In the genomic region with DNA sequence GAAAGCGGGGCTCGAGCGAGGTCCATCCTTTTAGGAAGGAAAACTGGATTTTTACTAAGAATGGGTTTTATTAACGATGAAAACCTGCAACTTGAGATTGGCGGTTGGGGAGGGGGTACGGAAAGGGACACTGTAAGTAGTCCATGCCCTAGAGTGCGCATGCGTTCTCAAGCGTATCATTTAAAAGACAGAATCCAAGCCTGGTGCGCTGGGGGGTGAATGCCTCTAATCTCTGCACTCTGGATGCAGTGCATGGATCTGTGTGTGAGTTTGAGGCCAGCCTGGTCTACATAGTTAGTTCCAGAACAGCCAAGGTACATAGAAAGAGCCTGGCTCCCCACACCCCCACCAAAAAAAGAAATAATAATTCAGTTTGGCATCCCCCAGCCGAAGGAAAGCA, we compare ENCODE assay signal across 16 mouse cellular contexts. TPM values are rescaled to one million over a fixed set of nuclear protein-coding genes. Genes with fewer than 3 reads are reported as not detected.
DNase-seq lines count a peak whose midpoint lies in the region; ATAC-seq and TF ChIP-seq lines count a peak whose summit lies in the region.
"Had no signal": no experiment of that assay in that cellular context is flagged by ENCODE, and none has a peak within 500 bp of the region (broad histone marks: within the 10 kb centered on the region; RNA-seq: fewer than 3 reads in every experiment).

No protein-coding gene starts in this region.

- no peak for TF ChIP-seq EP300 in liver, postnatal 0 days (IDR thresholded peaks at IDR 0.05; ENCODE audit: low read depth)

- no peak for DNase-seq in hindbrain, embryonic 11.5 days (ENCODE audit: low spot score)
- DNase-seq in hindbrain, embryonic 14.5 days (ENCODE audit: low spot score) = no peak
- no peak for DNase-seq in neural tube, embryonic 10.5 days (ENCODE audit: extremely low spot score, low spot score)
- DNase-seq in left cerebral cortex, postnatal 36 days (ENCODE audit: low spot score in 2 of 2) = no peak
- DNase-seq in liver, postnatal 0 days = no peak
- DNase-seq: cerebellum, adult 2 months; gastrocnemius, postnatal 10 days; kidney, adult 8-10 months; right cerebral cortex, postnatal 25 days; thymus, postnatal 25 days had no signal

- H3K4me3 ChIP-seq in hindbrain, embryonic 11.5 days (ENCODE audit: low read depth, low read length) = no peak overlapping the region
- no peak overlapping the region for H3K4me3 ChIP-seq in hindbrain, embryonic 14.5 days (replicated peaks; ENCODE audit: low read length)
- no peak overlapping the region for H3K4me3 ChIP-seq in neural tube, embryonic 13.5 days
- H3K4me3 ChIP-seq in hindbrain, embryonic 16.5 days (ENCODE audit: low read length) = no peak overlapping the region
- no peak overlapping the region for H3K4me3 ChIP-seq in neural tube, embryonic 14.5 days (ENCODE audit: low read depth, low read length)
- no peak overlapping the region for H3K4me3 ChIP-seq in liver, postnatal 0 days (ENCODE audit: low read depth, low read length)
- H3K4me3 ChIP-seq: embryonic facial prominence, embryonic 15.5 days; myocyte had no signal

- no peak for TF ChIP-seq CTCF in liver, postnatal 0 days (IDR thresholded peaks at IDR 0.05; ENCODE audit: low read depth)

- H3K27me3 ChIP-seq in hindbrain, embryonic 11.5 days (ENCODE audit: control insufficient read depth, insufficient read depth, low read length) = no peaks in the 10 kb centered on the region
- no peaks in the 10 kb centered on the region for H3K27me3 ChIP-seq in hindbrain, embryonic 14.5 days (ENCODE audit: control insufficient read depth, insufficient read depth, low read length)
- H3K27me3 ChIP-seq in neural tube, embryonic 13.5 days = no peaks in the 10 kb centered on the region
- no peaks in the 10 kb centered on the region for H3K27me3 ChIP-seq in hindbrain, embryonic 16.5 days (replicated peaks; ENCODE audit: control insufficient read depth, insufficient read depth, low read length)
- H3K27me3 ChIP-seq in neural tube, embryonic 14.5 days (ENCODE audit: control insufficient read depth, insufficient read depth, low read length) = no peaks in the 10 kb centered on the region
- H3K27me3 ChIP-seq in liver, postnatal 0 days (ENCODE audit: insufficient read depth, low read length) = no peaks in the 10 kb centered on the region
- H3K27me3 ChIP-seq: embryonic facial prominence, embryonic 15.5 days had no signal

- no peaks in the 10 kb centered on the region; the same call in 1 of the 2 replicates for H3K4me1 ChIP-seq in hindbrain, embryonic 11.5 days (replicated peaks; ENCODE audit: control insufficient read depth, insufficient read depth, low read length)
- H3K4me1 ChIP-seq in hindbrain, embryonic 14.5 days (replicated peaks; ENCODE audit: control insufficient read depth, insufficient read depth, low read length) = peaks cover 10% of the 10 kb centered on the region; the same call in 1 of the 2 replicates
- peaks cover 14% of the 10 kb centered on the region for H3K4me1 ChIP-seq in neural tube, embryonic 13.5 days (replicated peaks)
- H3K4me1 ChIP-seq in hindbrain, embryonic 16.5 days (ENCODE audit: control insufficient read depth, insufficient read depth, low read depth, low read length) = peaks cover 9% of the 10 kb centered on the region; the same call in 1 of the 2 replicates
- peaks cover 8% of the 10 kb centered on the region; the same call in 1 of the 2 replicates for H3K4me1 ChIP-seq in neural tube, embryonic 14.5 days (ENCODE audit: control insufficient read depth, insufficient read depth, low read length)
- peaks cover 13% of the 10 kb centered on the region for H3K4me1 ChIP-seq in liver, postnatal 0 days (ENCODE audit: insufficient read depth)

- no peak overlapping the region for H3K27ac ChIP-seq in hindbrain, embryonic 11.5 days (ENCODE audit: low read depth, low read length)
- no peak overlapping the region for H3K27ac ChIP-seq in hindbrain, embryonic 14.5 days
- no peak overlapping the region for H3K27ac ChIP-seq in neural tube, embryonic 13.5 days (replicated peaks)
- no peak overlapping the region for H3K27ac ChIP-seq in hindbrain, embryonic 16.5 days (ENCODE audit: low read depth, low read length)
- no peak overlapping the region for H3K27ac ChIP-seq in neural tube, embryonic 14.5 days (ENCODE audit: low read depth, low read length)
- H3K27ac ChIP-seq in liver, postnatal 0 days (ENCODE audit: low read depth) = no peak overlapping the region; the same call in 1 of the 2 replicates
- H3K27ac ChIP-seq: embryonic facial prominence, embryonic 15.5 days; liver, embryonic 14.5 days had no signal

- ATAC-seq in hindbrain, embryonic 11.5 days (ENCODE audit: low FRiP score) = peak; percentile 15
- no peak; the same call in 1 of the 2 replicates for ATAC-seq in hindbrain, embryonic 14.5 days (ENCODE audit: low FRiP score)
- ATAC-seq in neural tube, embryonic 13.5 days (ENCODE audit: low read depth) = 0 out of 2 replicates have a peak, but pooled peaks have one; percentile 4
- peak; percentile 25 for ATAC-seq in hindbrain, embryonic 16.5 days
- peak; percentile 53; the same call in 1 of the 2 replicates for ATAC-seq in neural tube, embryonic 14.5 days (ENCODE audit: low read depth)
- no peak for ATAC-seq in liver, postnatal 0 days

- H3K9me3 ChIP-seq in hindbrain, embryonic 11.5 days (ENCODE audit: control insufficient read depth, low read length) = no peaks in the 10 kb centered on the region
- no peaks in the 10 kb centered on the region for H3K9me3 ChIP-seq in hindbrain, embryonic 14.5 days (ENCODE audit: control insufficient read depth, low read length)
- H3K9me3 ChIP-seq in neural tube, embryonic 13.5 days = no peaks in the 10 kb centered on the region
- no peaks in the 10 kb centered on the region for H3K9me3 ChIP-seq in hindbrain, embryonic 16.5 days (ENCODE audit: control insufficient read depth, low read length)
- no peaks in the 10 kb centered on the region for H3K9me3 ChIP-seq in neural tube, embryonic 14.5 days (ENCODE audit: control insufficient read depth, low read length)
- no peaks in the 10 kb centered on the region for H3K9me3 ChIP-seq in liver, postnatal 0 days (ENCODE audit: low read length)
- H3K9me3 ChIP-seq: embryonic facial prominence, embryonic 15.5 days had no signal

- no peak overlapping the region for H3K9ac ChIP-seq in hindbrain, embryonic 11.5 days (ENCODE audit: low read depth, low read length)
- no peak overlapping the region for H3K9ac ChIP-seq in hindbrain, embryonic 14.5 days
- no peak overlapping the region for H3K9ac ChIP-seq in neural tube, embryonic 13.5 days
- no peak overlapping the region for H3K9ac ChIP-seq in hindbrain, embryonic 16.5 days (ENCODE audit: low read depth, low read length)
- no peak overlapping the region for H3K9ac ChIP-seq in neural tube, embryonic 14.5 days (replicated peaks; ENCODE audit: low read depth, low read length)
- no peak overlapping the region for H3K9ac ChIP-seq in liver, postnatal 0 days (replicated peaks)
- H3K9ac ChIP-seq: embryonic facial prominence, embryonic 15.5 days; liver, embryonic 14.5 days had no signal

- 75% methylated on average over 11 of the region's 11 CpGs for WGBS in hindbrain, embryonic 11.5 days
- WGBS in hindbrain, embryonic 14.5 days = 67% methylated on average over 11 of the region's 11 CpGs
- WGBS in neural tube, embryonic 13.5 days = 69% methylated on average over 11 of the region's 11 CpGs
- 63% methylated on average over 11 of the region's 11 CpGs for WGBS in hindbrain, embryonic 16.5 days
- WGBS in neural tube, embryonic 14.5 days = 70% methylated on average over 11 of the region's 11 CpGs
- 78% methylated on average over 11 of the region's 11 CpGs for WGBS in liver, postnatal 0 days (ENCODE audit: insufficient replicate concordance)

- intact Hi-C loops in left cerebral cortex, postnatal 36 days (cut with DNase I) = no loop called here

- H3K4me2 ChIP-seq in hindbrain, embryonic 11.5 days (replicated peaks; ENCODE audit: low read depth, low read length) = no peak overlapping the region
- no peak overlapping the region for H3K4me2 ChIP-seq in hindbrain, embryonic 14.5 days (replicated peaks)
- 0 out of 2 replicates have a peak overlapping the region, but pooled peaks have one; percentile 4 for H3K4me2 ChIP-seq in neural tube, embryonic 13.5 days
- H3K4me2 ChIP-seq in hindbrain, embryonic 16.5 days (ENCODE audit: low read length) = no peak overlapping the region; the same call in 1 of the 2 replicates
- H3K4me2 ChIP-seq in neural tube, embryonic 14.5 days (ENCODE audit: low read depth, low read length) = no peak overlapping the region
- H3K4me2 ChIP-seq in liver, postnatal 0 days (ENCODE audit: low read depth, low read length) = no peak overlapping the region
- H3K4me2 ChIP-seq: embryonic facial prominence, embryonic 15.5 days had no signal

- H3K36me3 ChIP-seq in hindbrain, embryonic 11.5 days (ENCODE audit: control insufficient read depth, insufficient read depth, low read length) = no peaks in the 10 kb centered on the region
- no peaks in the 10 kb centered on the region for H3K36me3 ChIP-seq in hindbrain, embryonic 14.5 days (replicated peaks; ENCODE audit: control insufficient read depth, insufficient read depth)
- H3K36me3 ChIP-seq in neural tube, embryonic 13.5 days = no peaks in the 10 kb centered on the region
- no peaks in the 10 kb centered on the region for H3K36me3 ChIP-seq in hindbrain, embryonic 16.5 days (ENCODE audit: control insufficient read depth, insufficient read depth, low read length)
- H3K36me3 ChIP-seq in neural tube, embryonic 14.5 days (ENCODE audit: control insufficient read depth, insufficient read depth, low read length) = no peaks in the 10 kb centered on the region
- H3K36me3 ChIP-seq in liver, postnatal 0 days (replicated peaks; ENCODE audit: insufficient read depth, low read length) = no peaks in the 10 kb centered on the region; the same call in 1 of the 2 replicates
- H3K36me3 ChIP-seq: embryonic facial prominence, embryonic 15.5 days had no signal

RNA-seq across cellular contexts. Expression of gene Sgms2, which starts 19.8 kb away (rescaled TPM):
- 1.0 and 2.0 TPM in 2 replicates for polyA plus RNA-seq in hindbrain, embryonic 11.5 days (2014; fragmentation: Nextera tagmentation; extraction: Ambion mirVana)
- 4.2 and 4.6 TPM in 2 replicates for polyA plus RNA-seq in hindbrain, embryonic 14.5 days (2014; fragmentation: Nextera tagmentation; extraction: Ambion mirVana)
- polyA plus RNA-seq in neural tube, embryonic 13.5 days (2015; fragmentation: Nextera tagmentation; extraction: Ambion mirVana) = 0.85 and 1.1 TPM in 2 replicates
- 2.6 and 3.1 TPM in 2 replicates for polyA plus RNA-seq in hindbrain, embryonic 16.5 days (2015; fragmentation: Nextera tagmentation; extraction: Ambion mirVana)
- polyA plus RNA-seq in neural tube, embryonic 14.5 days (2014; fragmentation: Nextera tagmentation; extraction: Ambion mirVana) = 1.6 and 1.8 TPM in 2 replicates
- 1 to 10 TPM; 1.9 to 3.4 TPM for total RNA-seq in left cerebral cortex, postnatal 36 days (2021)
- polyA plus RNA-seq in liver, postnatal 0 days (2015; fragmentation: Nextera tagmentation; extraction: Ambion mirVana) = 9.2 and 12.5 TPM in 2 replicates

Comparison
In these comparisons a context has a peak if more than half of its experiments do, and no peak if none do; other contexts are left out.
1. ATAC-seq: peak in hindbrain, embryonic 11.5 days (single experiment), neural tube, embryonic 13.5 days (single experiment), hindbrain, embryonic 16.5 days (single experiment) and neural tube, embryonic 14.5 days (single experiment); none in hindbrain, embryonic 14.5 days (single experiment) and liver, postnatal 0 days (single experiment).